Mouse (Mus musculus) mouse trophoblast stem cell (cell line): ENCODE results near the gene Grk6.

Experiments
- in situ Hi-C, 2 experiments: fragments of 300-500 bp; cut with MseI, MboI; formaldehyde crosslinking; loops; 2 replicates in 1 of 2; 3 replicates in 1 of 2; pipeline ENCODE4 v1.15.1; 2025

The Grk6 gene

GRCm38 (mm10) chr13:55483071-55483470 lies 38.2 kb downstream of the Grk6 start:
- in situ Hi-C loops, result no loop called here

DNA sequence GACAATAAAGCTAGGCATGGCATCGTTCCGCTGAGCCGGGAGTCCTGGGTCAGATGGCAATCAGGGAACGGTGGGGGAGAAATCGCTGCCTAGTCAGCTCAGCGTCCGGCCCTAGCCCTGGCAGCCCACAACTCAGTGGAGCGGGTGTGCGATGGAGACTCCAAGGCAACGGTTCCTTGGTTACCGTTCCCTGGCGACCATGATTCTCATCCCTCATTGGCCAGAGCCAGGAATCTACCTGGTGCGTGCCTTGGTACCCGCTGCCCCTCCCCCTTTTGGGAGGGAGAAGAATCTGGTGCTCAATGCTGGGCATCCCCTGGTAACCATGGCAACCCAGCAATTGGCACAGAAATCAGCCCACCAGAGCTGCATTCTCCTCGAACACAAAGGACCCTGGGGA lies 38.7 kb downstream of the Grk6 start:
- in situ Hi-C loops, result no loop called here

DNA sequence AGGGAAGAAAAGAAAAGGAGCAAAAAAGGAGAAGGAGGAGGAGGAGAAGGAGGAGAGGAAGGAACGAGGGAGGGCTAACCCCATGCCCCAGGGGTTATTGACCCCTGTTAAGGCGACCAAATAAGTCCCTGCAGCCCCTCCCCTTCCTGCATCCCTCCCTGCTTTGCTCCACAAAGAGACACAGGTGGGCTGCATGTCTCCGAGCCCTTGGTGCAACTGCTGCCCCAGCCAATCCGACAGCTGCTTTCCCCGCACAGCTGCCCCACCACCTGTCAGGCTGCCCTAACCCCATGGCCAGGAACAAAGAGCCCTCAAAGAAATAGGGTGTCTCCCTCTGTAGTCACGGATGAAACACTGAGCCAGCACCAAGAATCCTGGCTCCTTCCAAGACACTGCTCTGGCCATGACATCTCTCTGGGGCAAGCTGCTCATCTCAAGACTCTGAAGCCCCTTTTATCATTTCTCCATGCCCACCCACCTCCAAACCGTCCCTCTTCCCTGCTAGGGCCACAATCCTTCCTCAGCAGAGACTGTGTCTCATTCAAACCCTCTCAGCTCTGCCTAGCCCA lies 39.7 kb downstream of the Grk6 start:
- in situ Hi-C loops, result no loop called here

DNA sequence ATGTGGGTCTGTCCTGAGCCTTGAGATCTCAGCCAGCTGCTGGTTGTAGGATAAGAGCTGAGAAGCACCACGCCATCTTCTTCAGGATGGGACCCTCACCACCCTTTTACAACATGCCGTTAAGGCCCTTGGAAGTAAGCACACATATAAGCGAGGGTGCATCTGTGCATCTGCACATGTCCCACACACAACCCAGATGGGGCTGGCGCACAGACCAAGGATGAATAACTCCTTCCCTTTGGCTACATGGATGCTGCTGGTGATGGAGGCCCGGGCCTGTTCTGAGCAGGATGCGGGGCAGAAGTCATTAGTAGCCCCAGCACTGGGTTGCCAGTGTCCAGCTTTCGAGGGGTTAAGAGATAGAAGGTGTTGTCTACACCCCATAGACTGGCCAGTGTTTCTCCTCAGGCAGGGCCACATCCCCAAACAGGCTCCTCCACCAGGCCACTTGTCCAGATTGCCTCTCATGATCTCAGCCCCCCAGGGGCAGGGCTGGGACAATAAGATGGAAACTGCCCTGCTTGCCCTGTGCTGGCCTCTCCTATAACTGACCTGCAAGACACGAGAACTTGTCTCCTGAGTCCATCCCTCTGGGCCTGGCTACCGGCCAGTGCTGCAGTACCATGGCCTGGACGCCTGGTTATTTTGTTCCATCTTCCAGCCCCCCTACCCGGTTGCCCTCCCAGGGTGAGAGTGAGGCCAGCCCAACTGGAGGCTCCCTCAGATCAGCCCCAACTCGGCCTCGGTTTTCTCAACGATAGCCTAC lies 41.3 kb downstream of the Grk6 start:
- in situ Hi-C loops, result no loop called here

GRCm38 (mm10) chr13:55486916-55487577 lies 42.2 kb downstream of the Grk6 start:
- in situ Hi-C loops, result no loop called here

DNA sequence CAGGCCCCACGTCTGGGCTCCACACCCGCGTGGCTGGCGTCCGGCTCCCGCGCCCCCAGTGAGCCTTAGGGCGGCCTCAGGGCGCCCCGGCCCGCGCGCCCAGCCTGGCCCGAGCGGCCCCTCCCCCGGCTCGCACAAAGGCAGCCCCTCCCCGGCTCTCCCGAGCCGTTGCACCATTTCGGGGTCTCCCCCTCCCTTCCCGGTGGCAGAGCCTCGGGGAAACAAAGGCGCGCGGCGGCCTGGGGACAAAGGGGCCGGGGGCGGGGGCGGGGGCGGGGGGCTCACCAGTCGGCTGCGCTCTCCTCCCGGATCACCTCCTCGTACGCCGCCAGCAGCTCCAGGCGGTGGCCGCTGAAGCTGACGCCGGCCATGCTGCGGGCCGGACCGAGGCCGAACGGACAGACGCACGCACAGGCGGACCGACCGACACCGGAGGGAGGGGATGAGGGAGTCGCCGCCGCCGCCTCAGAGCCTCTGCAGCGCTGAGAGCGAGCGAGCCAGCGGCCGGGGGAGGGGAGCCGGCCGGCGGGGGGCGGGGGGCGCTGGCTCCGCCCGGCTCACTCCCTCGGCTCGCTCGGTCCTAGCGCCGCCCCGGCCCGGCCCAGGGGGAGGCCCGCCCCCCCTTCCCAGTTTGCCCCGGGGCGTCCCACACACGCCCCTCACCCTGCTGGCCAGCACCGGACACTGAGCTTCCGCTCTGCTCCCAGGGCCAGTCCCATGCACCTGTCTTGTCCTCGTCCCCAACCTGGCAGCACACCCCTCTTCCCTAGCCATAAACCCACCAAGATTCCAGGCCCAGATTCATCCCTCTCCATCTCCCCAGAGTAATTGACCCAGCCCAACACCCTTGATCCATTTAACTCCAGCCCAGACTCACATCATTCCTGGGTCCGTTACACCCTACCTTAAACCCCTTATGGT lies 43.0 kb downstream of the Grk6 start, which contains the start of gene Dbn1:
TSS of gene Dbn1 (minus strand) at position 534 of the 921 bp plus-strand sequence.
- in situ Hi-C loops, result no loop called here

GRCm38 (mm10) chr13:55494257-55494656 lies 49.4 kb downstream of the Grk6 start:
- in situ Hi-C loops, result no loop called here

DNA sequence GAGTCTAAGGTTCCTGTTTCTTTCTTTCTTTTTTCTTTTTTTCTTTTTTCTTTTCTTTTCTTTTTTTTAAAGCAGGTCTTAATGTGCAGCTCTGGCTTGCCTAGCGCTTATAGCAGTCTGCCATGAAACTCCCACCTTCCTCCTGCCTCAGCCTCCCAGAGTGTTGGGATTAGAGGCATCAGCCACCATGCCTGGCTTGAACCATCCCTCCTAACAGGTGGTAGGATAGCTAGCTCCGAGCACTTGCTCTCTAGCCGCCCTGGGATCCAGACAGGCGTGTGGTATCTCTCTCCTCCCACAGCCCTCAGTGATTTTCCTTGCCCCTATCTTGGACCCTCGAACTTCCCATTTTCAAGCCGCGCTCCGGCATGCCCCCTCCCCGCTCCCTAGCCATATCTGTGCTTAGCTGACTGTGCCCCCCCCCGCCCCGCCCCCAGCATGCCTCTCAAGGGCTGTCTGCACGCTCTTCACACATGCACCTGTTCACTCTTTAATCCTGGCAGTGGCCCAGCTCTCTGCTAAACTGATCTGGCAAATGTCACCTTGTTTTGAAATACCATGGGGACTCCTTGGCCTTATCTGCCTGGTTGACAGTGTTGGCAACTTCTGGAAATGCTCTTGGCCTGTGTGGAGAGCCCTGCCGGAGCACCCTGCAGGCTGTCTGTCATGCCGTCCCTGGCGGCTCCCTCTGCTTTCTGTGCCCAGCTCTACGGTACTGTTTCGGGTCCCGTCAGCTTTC lies 50.2 kb downstream of the Grk6 start:
- in situ Hi-C loops, result no loop called here

DNA sequence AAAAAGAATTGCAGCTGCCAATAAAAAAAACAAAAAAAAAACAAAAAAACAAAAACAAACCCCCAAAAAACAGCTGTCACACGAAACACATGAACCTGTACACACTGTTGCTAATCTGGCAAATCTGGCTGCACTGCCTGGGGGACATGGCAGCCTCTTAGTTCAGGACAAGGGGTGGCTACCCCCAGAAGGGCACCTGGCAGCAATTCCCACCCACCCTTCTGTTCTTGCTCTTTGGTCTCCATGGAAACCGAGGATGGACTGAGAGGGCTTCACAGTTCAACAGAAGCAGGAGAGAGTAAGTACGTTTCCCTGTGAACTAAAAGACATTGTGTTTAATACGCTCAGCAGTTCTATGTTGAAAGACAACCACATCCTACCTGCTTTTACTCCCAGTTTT lies 50.8 kb downstream of the Grk6 start:
- in situ Hi-C loops, result no loop called here

- in situ Hi-C loops, result no loop called here
These were observed 51.8 kb downstream of the Grk6 start for GRCm38 (mm10) chr13:55496661-55497060.

GRCm38 (mm10) chr13:55498906-55499305 lies 54.0 kb downstream of the Grk6 start:
- in situ Hi-C loops, result no loop called here

GRCm38 (mm10) chr13:55500575-55500974 lies 55.7 kb downstream of the Grk6 start:
- in situ Hi-C loops, result no loop called here

GRCm38 (mm10) chr13:55502405-55502804 lies 57.5 kb downstream of the Grk6 start:
- in situ Hi-C loops, result no loop called here

- in situ Hi-C loops, result no loop called here
These were observed 59.5 kb downstream of the Grk6 start for GRCm38 (mm10) chr13:55504390-55504789.

- in situ Hi-C loops, result no loop called here
These were observed 60.9 kb downstream of the Grk6 start for GRCm38 (mm10) chr13:55505810-55506209.

DNA sequence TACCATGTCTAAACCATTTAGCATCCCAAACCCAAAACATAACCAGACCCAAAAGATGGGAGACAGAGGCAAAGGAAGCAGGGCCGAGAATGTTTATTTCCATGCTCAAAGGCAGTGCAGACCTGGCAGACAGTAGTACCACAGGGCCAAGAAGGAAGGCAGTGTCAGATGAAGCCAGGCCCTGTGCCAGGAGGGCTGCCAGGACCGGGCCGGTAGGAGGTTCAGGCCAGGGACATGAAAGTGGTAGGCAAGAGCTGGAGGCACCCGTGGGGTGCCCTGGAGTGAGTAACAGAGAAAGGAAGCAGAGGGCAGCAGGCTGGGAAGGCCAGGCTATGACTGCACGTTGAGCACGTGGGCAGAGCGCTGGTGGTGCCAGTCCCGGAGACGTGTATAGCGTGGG lies 61.8 kb downstream of the Grk6 start:
- in situ Hi-C loops, result no loop called here

DNA sequence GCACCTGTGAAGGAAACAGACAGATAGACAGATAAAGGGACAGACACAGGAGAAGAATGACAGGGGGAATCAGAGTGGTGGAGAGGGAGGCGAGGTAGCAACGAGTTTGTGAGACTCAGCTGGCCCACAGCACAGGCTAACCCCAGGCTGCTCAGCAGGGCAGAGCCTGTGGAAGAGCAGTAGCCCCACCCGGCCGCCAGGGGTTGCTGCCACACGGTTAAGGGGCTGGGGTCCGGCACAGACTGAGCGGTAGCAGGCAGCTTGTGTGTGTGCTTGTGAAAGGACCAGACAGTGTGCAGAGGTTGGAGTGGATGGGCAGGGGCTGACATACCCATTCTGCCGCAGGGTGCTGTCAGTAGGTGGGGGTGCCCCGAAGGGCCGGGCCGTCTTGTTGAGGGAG lies 63.0 kb downstream of the Grk6 start:
- in situ Hi-C loops, result no loop called here

GRCm38 (mm10) chr13:55508531-55508930 lies 63.7 kb downstream of the Grk6 start:
- in situ Hi-C loops, result no loop called here

- in situ Hi-C loops, result no loop called here
These were observed 65.4 kb downstream of the Grk6 start for GRCm38 (mm10) chr13:55510332-55510667.
